Mouse (Mus musculus) natural killer cell, adult 2 months (primary cell): Measurements from ENCODE around the gene Ttc25.
"Not testable (repeated sequence)": the region's sequence is repeated elsewhere in the genome, so short reads cannot be mapped to it uniquely, and the experiment has no call there.

ENCODE experiments used
- DNase-seq, 2 experiments: peaks; one replicate each; pipeline ENCODE4 v3.0.0; 2022; ENCODE audit warnings: low spot score in 2 of 2

Gene Ttc25

DNA sequence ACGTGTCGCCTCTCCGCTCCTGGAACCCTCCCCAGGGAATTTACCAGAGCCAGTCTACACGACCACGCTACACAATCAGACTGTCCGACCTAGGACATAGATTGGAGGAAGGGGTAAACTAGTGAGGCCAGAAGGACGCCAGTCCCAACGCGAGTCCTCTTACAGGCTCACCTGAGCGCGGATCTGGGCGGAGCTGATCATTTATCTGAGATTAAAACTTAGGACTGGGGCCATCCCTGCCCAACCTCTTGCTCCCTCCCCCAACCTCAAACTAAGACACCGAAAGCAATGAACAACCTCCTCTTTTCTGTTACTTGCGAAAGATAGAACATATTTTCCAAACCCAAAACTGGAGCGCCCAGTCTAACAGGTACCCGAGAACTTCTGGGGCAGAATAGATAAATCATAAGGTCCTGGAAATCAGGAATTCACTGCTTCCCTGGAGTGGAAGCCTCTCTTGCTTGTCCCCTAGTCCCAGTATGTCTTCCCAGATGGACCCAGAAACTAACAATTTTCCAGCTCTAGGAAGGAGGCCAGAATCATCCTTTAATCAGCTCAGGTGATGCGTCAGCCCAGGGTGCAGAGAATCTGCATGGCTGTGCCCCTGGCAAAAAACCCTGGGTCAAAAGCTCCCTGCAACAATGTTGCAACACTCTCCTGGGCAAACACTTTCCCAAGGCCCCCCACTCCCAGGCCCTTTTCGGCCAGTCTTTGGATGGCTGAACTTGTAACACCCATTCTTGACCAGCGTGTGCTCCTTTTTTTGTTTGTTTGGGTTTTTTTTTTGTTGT is 16.8 kb upstream of the Ttc25 start:
- DNase-seq, result no peak

DNA sequence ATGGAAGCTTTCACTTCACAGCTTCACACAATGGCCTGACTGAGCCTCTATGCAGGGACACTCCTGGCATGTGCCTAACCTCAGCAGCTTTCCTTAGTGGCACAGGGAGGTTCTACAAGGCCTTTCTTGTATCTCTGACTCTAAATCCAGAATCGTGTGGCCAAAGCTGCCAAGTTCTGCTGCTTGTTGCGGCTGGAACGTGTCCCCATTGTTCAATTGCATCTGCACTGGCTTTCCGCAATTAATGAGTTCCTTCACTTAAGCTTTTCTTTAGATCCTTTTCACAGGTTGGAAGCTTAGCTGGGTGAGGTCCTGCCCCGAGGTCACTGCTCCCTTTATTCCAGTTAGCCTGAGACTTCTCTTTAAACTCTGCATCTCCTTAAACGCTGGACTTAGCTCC is 11.5 kb upstream of the Ttc25 start:
- no peak for DNase-seq

DNA sequence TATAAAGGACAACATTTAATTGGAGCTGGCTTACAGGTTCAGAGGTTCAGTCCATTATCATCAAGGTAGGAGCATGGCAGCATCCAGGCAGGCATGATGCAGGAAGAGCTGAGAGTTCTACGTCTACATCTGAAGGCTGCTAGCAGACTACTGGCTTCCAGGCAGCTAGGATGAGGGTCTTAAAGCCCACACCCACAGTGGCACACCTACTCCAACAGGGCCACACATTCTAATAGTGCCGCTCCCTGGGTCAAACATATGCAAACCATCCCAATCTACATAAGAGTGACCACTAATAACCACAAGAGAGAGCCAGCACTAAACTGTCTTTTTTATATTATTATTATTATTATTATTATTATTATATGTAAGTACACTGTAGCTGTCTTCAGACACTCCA is 11.0 kb upstream of the Ttc25 start:
- not testable (repeated sequence) for DNase-seq

- not testable (repeated sequence) for DNase-seq
These were observed 10.6 kb upstream of the Ttc25 start for GRCm38 (mm10) chr11:100534821-100535220.

DNA sequence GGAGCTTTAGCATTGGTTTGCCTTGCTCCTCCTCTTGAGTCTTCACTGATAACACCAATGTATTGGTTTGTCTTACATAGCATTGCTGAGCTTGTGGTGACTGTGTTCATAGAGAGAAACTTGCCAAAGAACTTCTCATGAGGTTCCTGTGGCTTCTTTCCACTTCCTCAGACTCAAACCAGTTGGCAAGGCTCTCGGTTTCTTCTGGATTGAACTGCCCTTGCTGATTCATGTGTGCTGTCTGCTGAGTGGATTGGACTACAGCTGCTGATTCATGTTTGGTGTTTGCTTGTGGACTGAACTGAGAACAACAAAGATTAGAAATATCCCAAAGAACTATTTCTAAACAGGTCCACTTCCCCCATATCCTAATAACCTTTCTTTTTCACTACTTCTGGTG is 9.4 kb upstream of the Ttc25 start:
- no peak for DNase-seq

GRCm38 (mm10) chr11:100536466-100536865 is 8.9 kb upstream of the Ttc25 start:
- DNase-seq, result no peak

DNA sequence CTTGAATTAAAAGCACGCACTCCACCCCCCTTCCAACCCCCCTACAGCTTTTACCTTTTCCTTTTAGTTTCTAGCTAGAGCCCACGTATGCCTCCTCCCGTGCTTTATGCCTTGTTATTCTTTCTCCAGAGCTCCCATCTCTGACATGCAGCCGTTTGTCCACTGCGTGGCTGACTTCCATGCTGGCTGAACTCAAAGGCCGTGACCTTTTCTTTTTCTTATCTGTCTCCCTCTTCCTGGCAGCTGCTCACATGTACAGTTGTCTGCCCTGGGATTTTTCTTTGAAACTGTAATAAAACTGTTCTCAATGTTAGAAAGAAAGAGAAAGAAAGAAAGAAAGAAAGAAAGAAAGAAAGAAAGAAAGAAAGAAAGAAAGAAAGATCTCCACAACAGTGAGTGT is 4.4 kb upstream of the Ttc25 start:
- DNase-seq, result no peak

GRCm38 (mm10) chr11:100541577-100541976 is 3.8 kb upstream of the Ttc25 start:
- DNase-seq, result no peak

GRCm38 (mm10) chr11:100545746-100546085 is 309 bp downstream of the Ttc25 start:
- DNase-seq, result no peak

GRCm38 (mm10) chr11:100546955-100547354 is 1.5 kb downstream of the Ttc25 start:
- DNase-seq, result no peak

GRCm38 (mm10) chr11:100548141-100548540 is 2.7 kb downstream of the Ttc25 start:
- DNase-seq, result no peak

DNA sequence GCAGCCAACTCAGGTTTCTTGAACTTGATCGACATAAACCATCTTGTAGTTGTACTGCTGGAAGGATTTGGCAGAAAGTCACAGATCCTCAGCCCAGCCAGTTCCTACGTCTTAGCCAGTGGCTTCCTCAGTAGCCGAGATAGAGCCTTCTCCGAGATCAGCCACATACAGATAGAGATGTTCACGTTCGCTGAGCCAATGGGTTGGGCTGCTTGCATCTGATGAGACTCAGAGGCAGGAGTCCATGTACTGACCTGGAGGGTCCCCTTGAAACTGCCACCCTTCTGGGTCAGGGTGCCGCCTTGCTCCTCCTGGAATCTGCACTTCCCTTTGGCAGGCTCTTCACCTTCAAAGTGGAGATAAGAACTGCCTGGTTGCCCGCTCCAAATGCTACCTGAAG is 4.1 kb downstream of the Ttc25 start:
- no peak for DNase-seq

GRCm38 (mm10) chr11:100550101-100550500 is 4.7 kb downstream of the Ttc25 start:
- no peak for DNase-seq

DNA sequence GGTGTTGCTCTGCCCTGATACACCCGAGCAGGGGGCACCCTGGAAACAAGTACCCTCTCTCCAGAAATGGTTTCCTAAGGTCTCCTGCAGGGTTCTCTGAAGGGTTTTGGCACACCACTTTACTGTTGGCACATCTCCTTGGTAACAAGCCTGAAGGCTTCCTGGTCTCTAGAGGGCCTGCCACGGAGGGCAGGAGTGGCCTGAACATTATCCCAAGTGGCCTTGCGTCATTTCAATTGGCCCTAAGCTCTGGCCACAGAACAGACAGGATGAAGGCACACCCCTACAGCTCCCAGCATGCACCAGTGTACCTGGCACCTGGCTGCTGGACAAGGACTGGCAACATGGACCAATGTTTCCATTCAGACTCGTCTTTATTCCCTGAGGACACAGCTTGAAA is 7.4 kb downstream of the Ttc25 start:
- no peak for DNase-seq

- DNase-seq, result peak; percentile 54 to 74
These were observed 10.2 kb downstream of the Ttc25 start for GRCm38 (mm10) chr11:100555583-100555982.

DNA sequence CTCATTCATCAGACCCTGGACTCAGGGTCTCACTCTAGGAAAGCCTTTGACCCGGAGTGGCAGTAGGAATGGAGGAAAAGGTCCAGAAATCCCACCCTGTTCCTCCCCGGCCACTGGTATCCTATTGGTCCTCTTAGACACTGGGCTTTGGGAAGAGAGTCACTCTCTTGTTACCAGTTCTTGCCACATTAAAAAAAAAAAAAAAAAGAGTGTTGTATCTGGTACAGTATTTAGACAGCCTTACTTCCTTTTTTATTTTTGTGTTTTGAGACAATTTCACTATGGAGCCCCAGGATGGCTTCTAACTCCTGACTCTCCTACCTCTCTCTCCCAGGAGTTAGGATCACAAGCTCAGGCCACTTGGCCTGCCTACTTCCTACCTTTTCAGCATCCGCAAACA is 12.2 kb downstream of the Ttc25 start:
- DNase-seq, result no peak

- DNase-seq, result no peak
These were observed 14.1 kb downstream of the Ttc25 start for GRCm38 (mm10) chr11:100559476-100559875.

GRCm38 (mm10) chr11:100561748-100562147 is 16.3 kb downstream of the Ttc25 start:
- no peak for DNase-seq

DNA sequence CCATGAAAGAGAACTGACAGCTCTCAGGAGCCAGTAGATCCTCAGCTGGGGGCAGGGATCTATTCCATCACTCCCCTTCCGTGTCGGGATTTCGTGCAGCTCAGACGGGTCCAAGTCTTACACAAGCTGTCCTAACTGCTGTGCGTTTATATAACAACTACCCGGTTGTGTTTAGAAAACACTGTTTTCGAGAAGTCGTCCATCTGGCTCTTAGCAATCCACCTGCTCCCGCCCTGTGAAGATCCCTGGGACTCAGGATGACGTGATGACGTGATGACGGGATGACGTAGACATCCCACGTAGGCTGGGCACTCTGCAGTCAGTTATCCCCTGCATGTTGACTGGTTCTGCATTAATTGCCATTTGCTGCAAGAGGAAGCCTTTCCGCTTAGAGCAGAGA is 18.9 kb downstream of the Ttc25 start:
- no peak for DNase-seq

DNA sequence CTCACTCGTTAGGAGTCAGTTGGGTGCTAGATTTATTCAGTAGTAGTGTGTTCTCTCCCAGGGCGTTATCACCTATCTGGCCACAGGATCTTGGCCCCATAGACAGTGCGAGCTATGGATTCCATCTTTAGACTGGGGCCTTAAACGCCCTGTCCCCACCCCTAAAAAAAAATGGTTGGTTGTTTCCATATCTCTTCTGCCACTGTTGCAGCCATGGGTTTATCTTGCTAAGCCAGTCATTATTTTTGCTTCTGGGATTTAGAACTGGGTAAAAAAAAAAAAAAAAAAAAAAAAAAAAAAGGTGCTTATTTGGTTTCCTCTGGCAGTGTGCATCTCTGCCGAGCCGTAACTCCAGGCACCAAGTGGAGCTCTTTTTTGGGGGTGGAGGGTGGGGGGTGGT is 19.3 kb downstream of the Ttc25 start:
- no peak for DNase-seq

GRCm38 (mm10) chr11:100567229-100567628 is 21.8 kb downstream of the Ttc25 start:
- DNase-seq, result no peak

GRCm38 (mm10) chr11:100567815-100568245 is 22.4 kb downstream of the Ttc25 start:
- no peak for DNase-seq

DNA sequence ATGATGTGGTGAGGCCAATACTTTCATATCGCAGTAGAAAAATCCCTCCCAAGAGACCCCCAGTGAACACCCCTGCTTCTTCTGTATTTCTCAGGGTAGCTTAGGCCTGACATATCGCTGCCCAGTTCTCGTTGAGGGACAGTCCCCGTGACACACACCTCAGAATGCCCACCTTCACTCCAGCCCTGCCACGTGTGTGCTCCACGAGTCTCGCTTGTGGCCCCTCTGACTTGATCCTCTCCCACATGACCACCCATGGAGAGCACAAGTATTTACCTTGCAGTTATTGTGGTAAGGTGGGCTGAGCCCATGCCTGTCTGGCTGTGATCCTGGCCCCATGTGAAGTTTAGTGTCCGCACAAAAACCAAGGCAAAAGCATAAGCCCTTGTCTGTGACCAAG is 23.3 kb downstream of the Ttc25 start:
- DNase-seq, result no peak

DNA sequence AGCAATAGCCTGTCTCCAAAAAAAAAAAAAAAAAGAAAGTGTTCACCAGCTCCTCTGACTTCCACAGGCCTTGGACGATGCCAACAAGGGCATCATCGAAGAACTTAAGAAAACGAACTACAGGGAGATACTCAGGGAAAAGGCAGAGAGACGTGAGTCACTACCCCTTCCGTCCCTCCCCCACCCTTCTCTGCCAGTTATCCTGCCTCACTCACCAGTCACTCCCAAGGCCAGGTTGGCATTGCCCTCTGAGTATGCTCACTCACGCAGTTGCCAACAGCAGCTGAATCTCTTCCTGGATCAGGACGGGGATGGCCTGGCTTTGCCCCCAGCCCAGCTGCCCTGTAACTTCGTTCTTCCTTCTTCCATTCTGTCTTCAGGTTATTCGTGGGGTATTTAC is 24.4 kb downstream of the Ttc25 start:
- no peak for DNase-seq
